Mouse (Mus musculus) spleen, adult 12 weeks (tissue): ENCODE data around the gene Gm13289.
"Not testable (repeated sequence)": the region's sequence is repeated elsewhere in the genome, so short reads cannot be mapped to it uniquely, and the experiment has no call there.

ENCODE experiments used
- DNase-seq: peaks from one replicate; pipeline ENCODE4 v3.0.0; 2022; ENCODE audit warnings: low spot score

Gm13289 gene

DNA sequence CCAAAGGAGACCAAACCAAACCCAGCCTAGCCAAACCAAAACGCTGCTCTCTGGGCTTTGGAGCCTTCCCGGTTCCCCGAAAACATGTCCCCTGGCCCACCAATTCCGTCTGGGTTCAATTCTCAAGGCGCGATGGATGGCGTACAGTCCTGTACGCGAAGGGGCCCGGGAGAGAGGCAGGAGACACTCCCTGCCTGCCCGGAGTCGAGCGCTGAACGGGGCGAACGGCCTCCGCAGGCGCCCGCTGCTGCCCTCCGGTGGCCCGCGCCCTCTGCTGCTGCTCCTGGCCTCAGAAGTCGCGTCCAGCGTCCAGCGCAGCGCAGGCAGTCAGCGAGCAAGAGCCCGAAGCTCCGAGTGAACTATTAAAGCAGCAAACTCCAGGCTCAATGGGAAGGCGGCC lies 5.6 kb downstream of the Gm13289 start:
- DNase-seq: not testable (repeated sequence)

GRCm38 (mm10) chr4:88785409-88785808 lies 8.7 kb downstream of the Gm13289 start, which contains the start of gene Gm13276:
Gene Gm13276 (plus strand): TSS chr4:88785709.
- DNase-seq: not testable (repeated sequence)

GRCm38 (mm10) chr4:88788402-88788801 lies 11.7 kb downstream of the Gm13289 start, which contains the start of gene Gm13277:
Gene Gm13277 (plus strand): TSS chr4:88788632.
- DNase-seq: not testable (repeated sequence)

DNA sequence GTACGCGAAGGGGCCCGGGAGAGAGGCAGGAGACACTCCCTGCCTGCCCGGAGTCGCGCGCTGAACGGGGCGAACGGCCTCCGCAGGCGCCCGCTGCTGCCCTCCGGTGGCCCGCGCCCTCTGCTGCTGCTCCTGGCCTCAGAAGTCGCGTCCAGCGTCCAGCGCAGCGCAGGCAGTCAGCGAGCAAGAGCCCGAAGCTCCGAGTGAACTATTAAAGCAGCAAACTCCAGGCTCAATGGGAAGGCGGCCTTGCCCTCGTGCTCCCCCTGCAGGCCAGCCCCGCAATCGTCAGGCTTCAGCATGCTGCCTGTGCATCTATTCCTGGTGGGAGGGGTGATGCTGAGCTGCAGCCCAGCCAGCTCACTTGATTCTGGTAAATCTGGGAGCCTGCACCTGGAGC lies 14.5 kb downstream of the Gm13289 start, which contains the start of gene Gm13278:
Gene Gm13278 (plus strand): TSS at position 301 of the 400 bp plus-strand sequence.
- DNase-seq: not testable (repeated sequence)

- DNase-seq: not testable (repeated sequence)
Measured at GRCm38 (mm10) chr4:88793936-88794675, 17.4 kb downstream of the Gm13289 start, which contains the start of gene Gm13275. Gene Gm13275 (plus strand): TSS chr4:88794487.

- DNase-seq: not testable (repeated sequence)
Measured at GRCm38 (mm10) chr4:88797097-88797496, 20.4 kb downstream of the Gm13289 start, which contains the start of gene Gm13279. Gene Gm13279 (plus strand): TSS chr4:88797397.

- not testable (repeated sequence) for DNase-seq
Measured at GRCm38 (mm10) chr4:88799365-88799764, 22.6 kb downstream of the Gm13289 start, which contains the start of gene Gm13285. Gene Gm13285 (plus strand): TSS chr4:88799665.

DNA sequence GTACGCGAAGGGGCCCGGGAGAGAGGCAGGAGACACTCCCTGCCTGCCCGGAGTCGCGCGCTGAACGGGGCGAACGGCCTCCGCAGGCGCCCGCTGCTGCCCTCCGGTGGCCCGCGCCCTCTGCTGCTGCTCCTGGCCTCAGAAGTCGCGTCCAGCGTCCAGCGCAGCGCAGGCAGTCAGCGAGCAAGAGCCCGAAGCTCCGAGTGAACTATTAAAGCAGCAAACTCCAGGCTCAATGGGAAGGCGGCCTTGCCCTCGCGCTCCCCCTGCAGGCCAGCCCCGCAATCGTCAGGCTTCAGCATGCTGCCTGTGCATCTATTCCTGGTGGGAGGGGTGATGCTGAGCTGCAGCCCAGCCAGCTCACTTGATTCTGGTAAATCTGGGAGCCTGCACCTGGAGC lies 26.2 kb downstream of the Gm13289 start, which contains the start of gene Gm13287:
Gene Gm13287 (plus strand): TSS at position 301 of the 400 bp plus-strand sequence.
- not testable (repeated sequence) for DNase-seq

DNA sequence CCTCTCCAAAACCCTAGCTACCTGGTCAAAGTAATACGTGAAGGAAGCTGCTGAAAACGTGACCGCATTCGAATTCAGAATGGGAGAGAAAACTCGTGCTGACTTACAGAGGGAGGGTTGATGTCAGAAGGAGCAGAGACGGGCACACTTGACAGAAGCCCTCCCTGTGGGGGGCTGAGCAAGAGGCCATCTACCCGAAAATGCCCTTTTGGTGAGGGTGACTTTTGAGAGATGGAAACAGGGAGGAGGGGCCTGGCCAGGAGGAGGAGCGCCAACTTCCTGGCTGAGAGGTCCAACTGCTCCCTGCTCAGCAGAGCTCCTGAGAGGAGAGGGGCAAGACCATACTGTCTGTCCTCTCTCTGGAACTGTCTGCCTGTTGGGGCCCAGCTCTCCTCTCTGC lies 28.5 kb downstream of the Gm13289 start, which contains the start of gene Gm13288:
Gene Gm13288 (plus strand): TSS at position 301 of the 400 bp plus-strand sequence.
- DNase-seq: not testable (repeated sequence)

DNA sequence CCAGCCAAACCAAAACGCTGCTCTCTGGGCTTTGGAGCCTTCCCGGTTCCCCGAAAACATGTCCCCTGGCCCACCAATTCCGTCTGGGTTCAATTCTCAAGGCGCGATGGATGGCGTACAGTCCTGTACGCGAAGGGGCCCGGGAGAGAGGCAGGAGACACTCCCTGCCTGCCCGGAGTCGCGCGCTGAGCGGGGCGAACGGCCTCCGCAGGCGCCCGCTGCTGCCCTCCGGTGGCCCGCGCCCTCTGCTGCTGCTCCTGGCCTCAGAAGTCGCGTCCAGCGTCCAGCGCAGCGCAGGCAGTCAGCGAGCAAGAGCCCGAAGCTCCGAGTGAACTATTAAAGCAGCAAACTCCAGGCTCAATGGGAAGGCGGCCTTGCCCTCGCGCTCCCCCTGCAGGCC lies 29.0 kb downstream of the Gm13289 start:
- not testable (repeated sequence) for DNase-seq

DNA sequence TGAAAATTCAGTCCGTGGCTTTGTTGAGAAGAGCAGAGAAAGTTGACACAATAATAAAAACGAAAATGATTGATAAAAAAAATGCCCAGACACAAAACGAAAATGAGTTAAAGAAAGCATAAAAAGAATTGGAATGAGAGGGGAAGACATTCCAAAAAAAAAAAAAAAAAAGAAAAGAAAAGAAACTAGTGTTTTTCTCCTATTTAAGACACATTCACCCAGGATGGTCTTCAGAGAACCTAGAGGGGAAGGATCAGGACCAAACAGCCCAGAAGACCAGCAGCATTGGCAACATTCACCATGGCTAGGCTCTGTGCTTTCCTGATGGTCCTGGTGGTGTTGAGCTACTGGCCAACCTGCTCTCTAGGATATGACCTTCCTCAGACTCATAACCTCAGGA lies 39.2 kb downstream of the Gm13289 start, which contains the start of gene Ifna7:
Gene Ifna7 (plus strand): TSS at position 301 of the 400 bp plus-strand sequence.
- DNase-seq: no peak

GRCm38 (mm10) chr4:88819659-88820058 lies 42.9 kb downstream of the Gm13289 start, which contains the start of gene Ifna11:
Gene Ifna11 (plus strand): TSS chr4:88819959.
- no peak for DNase-seq

DNA sequence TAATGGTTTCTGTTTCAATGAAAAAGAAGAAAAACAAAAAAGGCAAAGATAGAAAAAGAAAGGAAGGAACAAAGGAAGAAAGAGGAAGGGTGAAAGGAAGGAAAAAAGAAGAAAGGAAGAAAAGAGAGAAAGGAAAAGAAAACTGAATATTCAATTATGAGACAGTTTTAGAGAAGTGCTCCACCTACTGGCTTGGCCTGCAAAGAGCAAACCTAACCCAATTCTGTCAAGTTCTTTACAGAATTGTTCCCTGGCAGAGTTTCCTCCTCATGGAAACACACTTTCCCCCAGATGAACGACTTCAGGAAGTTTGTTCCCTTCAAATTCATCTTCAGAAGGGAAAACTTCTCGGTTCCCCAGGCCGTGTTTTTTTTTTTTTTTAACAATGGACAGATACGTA lies 46.3 kb downstream of the Gm13289 start:
- DNase-seq: no peak
